Comparison of ENCODE assay signal across 25 mouse cellular contexts in the genomic region with DNA sequence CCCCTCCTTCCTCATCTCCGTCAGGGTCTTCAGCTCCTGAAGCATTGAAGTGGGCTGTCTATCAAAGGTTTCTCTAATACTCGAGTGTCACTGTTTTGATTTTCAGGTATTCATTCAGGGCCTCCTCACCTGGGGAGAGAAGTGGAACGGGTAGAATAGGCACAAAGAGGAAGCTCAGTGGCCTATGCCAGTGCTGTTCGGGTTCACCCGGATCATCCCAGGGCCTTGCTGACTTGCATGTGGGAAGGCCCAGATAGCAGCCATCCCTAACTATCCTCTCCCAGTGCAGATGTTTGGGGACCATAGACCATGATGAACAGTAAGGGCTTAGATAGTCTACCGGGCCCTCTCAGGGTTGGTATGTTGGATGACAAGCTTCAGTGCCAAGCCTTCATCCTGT. TPM values are rescaled to one million over a fixed set of nuclear protein-coding genes. Genes with fewer than 3 reads are reported as not detected.
"Had no signal": no experiment of that assay in that cellular context is flagged by ENCODE, and none has a peak within 500 bp of the region (broad histone marks: within the 10 kb centered on the region; RNA-seq: fewer than 3 reads in every experiment).

No protein-coding gene starts in this region.

- H3K4me3 ChIP-seq: embryonic facial prominence, embryonic 10.5 days; embryonic facial prominence, embryonic 12.5 days; embryonic facial prominence, embryonic 13.5 days; embryonic facial prominence, embryonic 15.5 days; erythroblast, embryonic 14.5 days; forebrain, embryonic 10.5 days; forebrain, embryonic 12.5 days; forebrain, embryonic 13.5 days; forebrain, embryonic 15.5 days; gastrocnemius, adult 2 months; heart, adult 2 months had no signal

- H3K4me1 ChIP-seq: embryonic facial prominence, embryonic 10.5 days; embryonic facial prominence, embryonic 12.5 days; embryonic facial prominence, embryonic 13.5 days; embryonic facial prominence, embryonic 15.5 days; forebrain, embryonic 10.5 days; forebrain, embryonic 12.5 days; forebrain, embryonic 13.5 days; forebrain, embryonic 15.5 days had no signal

- DNase-seq: cerebellum, adult 2 months; cerebellum, adult 8-10 months; cerebellum, adult 9-10 months; cerebellum, adult 9-11 months; cerebellum, postnatal 14 days; cerebellum, postnatal 25 days; cerebellum, postnatal 36 days; embryo, embryonic 11 days; forebrain, postnatal 0 days; gastrocnemius, adult 2 months; gastrocnemius, postnatal 10 days; gastrocnemius, postnatal 14 days; gastrocnemius, postnatal 25 days; gastrocnemius, postnatal 36 days; heart, adult 18-20 months; heart, adult 2 months had no signal

- H3K27ac ChIP-seq: embryonic facial prominence, embryonic 10.5 days; embryonic facial prominence, embryonic 12.5 days; embryonic facial prominence, embryonic 13.5 days; embryonic facial prominence, embryonic 15.5 days; forebrain, embryonic 10.5 days; forebrain, embryonic 12.5 days; forebrain, embryonic 13.5 days; forebrain, embryonic 15.5 days; gastrocnemius, adult 2 months; heart, adult 2 months had no signal

- H3K36me3 ChIP-seq: embryonic facial prominence, embryonic 10.5 days; embryonic facial prominence, embryonic 12.5 days; embryonic facial prominence, embryonic 15.5 days had no signal

- H3K27me3 ChIP-seq: embryonic facial prominence, embryonic 12.5 days; embryonic facial prominence, embryonic 13.5 days; embryonic facial prominence, embryonic 15.5 days; forebrain, embryonic 12.5 days; forebrain, embryonic 13.5 days; forebrain, embryonic 15.5 days had no signal

- H3K9me3 ChIP-seq: embryonic facial prominence, embryonic 10.5 days; embryonic facial prominence, embryonic 12.5 days; embryonic facial prominence, embryonic 13.5 days; embryonic facial prominence, embryonic 15.5 days; forebrain, embryonic 10.5 days; forebrain, embryonic 12.5 days; forebrain, embryonic 13.5 days; forebrain, embryonic 15.5 days had no signal

RNA-seq across cellular contexts. Expression of gene Aldh1l2, which starts 43.4 kb away (rescaled TPM):
- polyA plus RNA-seq: erythroblast, embryonic 14.5 days had no signal

RNA-seq across cellular contexts. Expression of gene Washc4, which starts 53.0 kb away (rescaled TPM):
- polyA plus RNA-seq: erythroblast, embryonic 14.5 days had no signal
